Mouse (Mus musculus) ES-E14 (cell line): ENCODE results near the gene Lin7a.

Source experiments
- HCFC1 ChIP-seq: IDR thresholded peaks from 2 replicates; pipeline ENCODE4 v1.6.1; 2012; ENCODE audit warnings: low read length, inconsistent platforms, borderline replicate concordance; ENCODE audit not compliant: insufficient read depth
- ZC3H11A ChIP-seq: IDR thresholded peaks from 2 replicates; pipeline ENCODE4 v1.6.1; 2012; ENCODE audit warnings: low read depth, mild to moderate bottlenecking, inconsistent platforms, low read length, borderline replicate concordance
- ZNF384 ChIP-seq: IDR thresholded peaks from 2 replicates; pipeline ENCODE4 v1.6.1; 2012; ENCODE audit warnings: low read depth, low read length, inconsistent platforms

DNA sequence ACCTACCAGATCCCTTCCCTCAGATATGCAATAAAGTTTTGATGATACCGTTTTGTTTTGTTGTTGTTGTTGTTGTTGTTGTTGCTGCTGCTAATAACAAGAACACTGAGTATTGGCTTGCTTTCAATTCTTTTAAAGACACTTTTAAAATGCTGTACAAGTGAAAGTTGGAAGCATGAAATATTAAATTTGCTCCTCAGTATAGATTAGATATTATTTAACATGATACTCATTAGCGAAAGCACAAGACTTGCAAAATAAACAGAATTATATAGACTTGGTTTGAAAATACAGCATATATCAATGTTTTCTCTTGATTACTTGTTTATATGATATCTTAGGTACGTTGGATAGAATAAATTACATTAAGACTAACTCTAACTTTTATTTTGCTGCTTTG is 47.7 kb upstream of the Lin7a start:
- TF ChIP-seq ZC3H11A = no peak
- no peak for TF ChIP-seq HCFC1
- no peak for TF ChIP-seq ZNF384
